Mouse (Mus musculus): ENCODE measurements at regions not wholly inside any gene's neighbourhood (a gene's known extent, or its start where the extent isn't known, plus 50 kb on each side); places are given as distances from the start of the nearest gene placed in this dataset.

DNA sequence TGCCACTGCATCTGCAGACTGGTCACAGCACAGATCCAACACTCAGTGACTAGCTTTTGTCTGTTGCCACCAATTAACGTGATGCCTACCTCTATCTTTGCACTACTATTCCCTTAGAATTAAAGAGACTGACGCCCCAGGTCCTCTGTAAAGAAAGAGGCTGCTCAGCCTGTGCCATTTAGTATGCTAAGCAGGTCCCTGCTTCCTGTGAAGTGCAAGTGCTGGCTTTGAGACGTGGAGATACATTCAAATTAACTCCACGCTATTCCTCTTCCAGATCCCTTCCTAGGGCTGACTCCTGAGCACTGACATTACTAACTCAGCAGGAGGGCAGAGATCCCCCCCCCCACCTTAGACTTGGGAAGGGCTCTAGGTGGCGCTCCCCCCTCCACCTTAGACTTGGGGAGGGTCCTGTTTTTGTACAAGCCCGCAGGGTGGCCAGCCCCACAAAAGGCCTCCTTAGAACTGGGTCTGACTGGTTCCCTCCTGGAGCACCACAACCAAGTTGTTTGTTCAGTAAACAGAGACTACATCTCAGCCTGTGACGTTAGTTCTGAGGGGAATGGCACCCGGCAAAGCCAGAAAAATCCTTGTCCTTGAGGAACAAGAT is 184.0 kb downstream of the Gm26897 start:
- Histone ChIP-seq H3K4me1 (ENCODE audit: control insufficient read depth, insufficient read depth, low read length) (0 out of 2 replicates have a peak, but pooled peaks cover 1% of the 10 kb centered on the region), H3K9ac (ENCODE audit: low read length) (no peak overlapping the region), H3K36me3 (ENCODE audit: control insufficient read depth, insufficient read depth, low read length) (no peaks in the 10 kb centered on the region), H3K9me3 (replicated peaks; ENCODE audit: control insufficient read depth, low read length) (no peaks in the 10 kb centered on the region), H3K4me2 (ENCODE audit: low read depth, low read length) (no peak overlapping the region), H3K27me3 (ENCODE audit: control insufficient read depth, insufficient read depth, low read length) (no peaks in the 10 kb centered on the region), H3K27ac (ENCODE audit: low read length) (no peak overlapping the region), H3K4me3 (replicated peaks; ENCODE audit: low read length) (no peak overlapping the region)
- ATAC-seq (ENCODE audit: insufficient read depth, low FRiP score) = no peak
- 30% methylated on average over 8 of the region's 8 CpGs for WGBS

DNA sequence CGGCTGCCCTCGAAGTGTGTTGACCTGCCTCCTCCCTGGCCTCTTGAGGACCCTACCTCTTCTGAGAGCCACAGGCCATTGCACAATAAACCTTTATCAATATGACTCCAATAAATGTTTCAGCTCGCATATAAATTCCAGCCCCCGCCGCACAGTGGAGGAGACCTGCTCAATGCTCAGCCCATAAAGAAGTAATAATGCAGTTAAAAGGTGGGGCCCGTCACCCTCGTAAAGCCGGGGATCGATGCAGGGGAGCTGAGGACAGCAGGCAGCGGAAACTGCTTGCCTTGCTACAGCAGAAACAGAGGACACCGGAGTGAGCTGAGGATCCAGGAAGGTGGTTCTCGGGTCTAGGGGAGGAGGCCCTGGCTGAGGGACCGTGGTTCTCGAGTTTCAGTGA is 185.2 kb downstream of the Gm26897 start:
- Histone ChIP-seq H3K9ac (ENCODE audit: low read length) (no peak overlapping the region), H3K9me3 (replicated peaks; ENCODE audit: control insufficient read depth, low read length) (no peaks in the 10 kb centered on the region), H3K27ac (ENCODE audit: low read length) (no peak overlapping the region), H3K36me3 (ENCODE audit: control insufficient read depth, insufficient read depth, low read length) (no peaks in the 10 kb centered on the region), H3K4me2 (ENCODE audit: low read depth, low read length) (no peak overlapping the region), H3K27me3 (ENCODE audit: control insufficient read depth, insufficient read depth, low read length) (no peaks in the 10 kb centered on the region), H3K4me3 (replicated peaks; ENCODE audit: low read length) (no peak overlapping the region), H3K4me1 (ENCODE audit: control insufficient read depth, insufficient read depth, low read length) (0 out of 2 replicates have a peak, but pooled peaks cover 6% of the 10 kb centered on the region)
- 70% methylated on average over 14 of the region's 14 CpGs for WGBS
- no peak for ATAC-seq (ENCODE audit: insufficient read depth, low FRiP score)

DNA sequence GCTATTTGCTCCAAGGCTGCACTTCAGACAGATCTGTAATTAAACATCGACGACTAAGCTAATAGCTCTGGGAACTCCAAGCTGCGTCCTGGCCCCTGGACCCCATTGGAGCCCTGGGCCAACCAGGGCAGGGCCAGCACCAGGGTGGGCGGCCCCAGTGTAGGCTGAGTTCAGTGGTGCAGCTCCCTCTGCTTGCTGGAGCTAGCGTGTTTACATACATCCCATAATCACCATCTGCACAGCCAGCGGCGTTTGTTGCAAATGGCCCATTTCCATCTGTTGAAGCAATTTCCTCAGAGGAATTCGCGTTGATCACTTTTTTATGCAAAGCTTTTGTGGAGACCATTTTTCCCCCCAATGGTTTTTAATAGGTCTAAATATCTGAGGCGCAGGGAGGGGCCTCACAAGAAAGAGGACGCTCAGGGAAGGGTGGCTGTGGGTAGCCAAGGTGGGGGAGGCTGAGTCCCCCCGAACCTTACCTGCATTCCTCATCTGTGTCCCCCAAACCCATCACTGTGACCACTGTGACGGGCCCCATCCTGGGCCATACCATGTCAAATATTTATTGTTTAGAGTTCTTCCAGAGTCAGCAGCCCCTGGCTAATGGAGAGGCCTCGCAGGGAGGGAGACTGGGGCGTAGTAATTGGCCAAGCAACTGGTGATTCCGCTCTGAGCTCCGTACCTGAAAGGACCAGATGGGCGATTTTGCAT is 189.4 kb downstream of the Gm26897 start:
- Histone ChIP-seq H3K4me1 (ENCODE audit: control insufficient read depth, insufficient read depth, low read length) (0 out of 2 replicates have a peak, but pooled peaks cover 7% of the 10 kb centered on the region), H3K4me3 (replicated peaks; ENCODE audit: low read length) (no peak overlapping the region), H3K27me3 (ENCODE audit: control insufficient read depth, insufficient read depth, low read length) (no peaks in the 10 kb centered on the region), H3K27ac (ENCODE audit: low read length) (no peak overlapping the region; the same call in 1 of the 2 replicates), H3K36me3 (ENCODE audit: control insufficient read depth, insufficient read depth, low read length) (no peaks in the 10 kb centered on the region), H3K9ac (ENCODE audit: low read length) (no peak overlapping the region), H3K4me2 (ENCODE audit: low read depth, low read length) (peak overlapping the region; percentile 14; the same call in 1 of the 2 replicates), H3K9me3 (replicated peaks; ENCODE audit: control insufficient read depth, low read length) (no peaks in the 10 kb centered on the region)
- WGBS = 27% methylated on average over 18 of the region's 18 CpGs
- ATAC-seq (ENCODE audit: insufficient read depth, low FRiP score) = peak; percentile 73; the same call in 1 of the 2 replicates

DNA sequence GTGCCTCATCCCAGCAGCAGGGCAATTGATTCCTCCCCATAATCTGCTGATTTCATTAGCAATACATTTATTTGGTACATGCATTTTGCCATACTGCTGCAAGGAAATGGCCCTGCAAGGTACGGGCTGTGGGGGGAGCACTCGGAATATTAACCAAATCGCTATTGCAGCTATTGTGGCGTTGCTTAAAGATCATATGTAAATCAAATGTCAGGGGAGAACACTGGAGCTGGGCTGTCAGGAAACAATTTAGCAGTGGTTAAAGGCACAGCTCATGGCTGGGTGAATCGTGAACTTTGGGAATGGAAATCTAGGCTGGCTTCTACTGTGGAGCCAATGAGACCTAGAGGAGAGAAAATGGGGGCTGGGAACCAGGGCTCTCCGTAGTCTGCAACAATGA is 192.0 kb downstream of the Gm26897 start:
- no peak for ATAC-seq (ENCODE audit: insufficient read depth, low FRiP score)
- Histone ChIP-seq H3K27ac (ENCODE audit: low read length) (no peak overlapping the region), H3K4me3 (replicated peaks; ENCODE audit: low read length) (no peak overlapping the region), H3K9ac (ENCODE audit: low read length) (no peak overlapping the region), H3K27me3 (ENCODE audit: control insufficient read depth, insufficient read depth, low read length) (no peaks in the 10 kb centered on the region), H3K9me3 (replicated peaks; ENCODE audit: control insufficient read depth, low read length) (no peaks in the 10 kb centered on the region), H3K36me3 (ENCODE audit: control insufficient read depth, insufficient read depth, low read length) (no peaks in the 10 kb centered on the region), H3K4me1 (ENCODE audit: control insufficient read depth, insufficient read depth, low read length) (0 out of 2 replicates have a peak, but pooled peaks cover 7% of the 10 kb centered on the region), H3K4me2 (ENCODE audit: low read depth, low read length) (no peak overlapping the region)
- 61% methylated on average over 6 of the region's 6 CpGs for WGBS

DNA sequence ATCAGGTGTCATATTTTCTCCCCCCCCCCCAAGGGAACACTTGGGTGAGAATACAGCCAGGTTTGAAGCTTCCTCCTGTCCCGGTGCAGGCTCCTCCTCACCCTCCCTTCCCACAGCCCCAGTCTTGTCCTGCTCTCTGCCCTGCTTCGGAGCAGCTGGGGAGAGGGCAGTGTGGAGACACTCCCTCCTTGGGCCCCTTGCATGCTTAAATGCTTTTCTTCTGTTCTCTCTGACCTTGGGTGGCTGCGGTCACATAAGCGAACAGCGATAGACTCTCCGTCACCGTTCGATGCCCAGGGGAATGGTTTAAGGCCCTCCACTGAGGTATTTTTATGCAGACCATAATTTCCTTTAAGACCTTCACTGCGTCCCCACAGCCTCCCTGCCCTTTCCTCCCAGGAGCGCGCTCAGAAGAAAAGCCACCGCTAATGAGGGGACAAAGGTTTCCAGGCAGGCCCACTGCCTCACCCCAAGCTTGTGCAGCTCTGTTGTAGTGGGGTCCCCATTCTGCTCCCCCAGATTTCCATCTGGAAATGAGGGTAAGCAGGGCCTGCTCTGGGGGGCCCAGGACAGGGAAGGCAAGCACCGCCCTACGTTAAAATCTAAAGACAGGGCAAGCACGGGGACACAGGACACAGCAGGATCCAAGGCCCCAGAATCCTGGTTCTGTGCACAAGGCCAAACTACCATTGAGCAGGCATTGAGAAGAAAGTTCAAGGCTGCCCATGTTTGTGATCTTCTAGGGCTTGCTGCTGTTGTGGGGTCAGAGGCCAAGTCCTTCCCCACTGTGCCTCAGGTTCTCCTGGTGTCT is 195.7 kb downstream of the Gm26897 start:
- no peak overlapping the region for H3K9ac ChIP-seq (ENCODE audit: low read length)
- H3K27me3 ChIP-seq (ENCODE audit: control insufficient read depth, insufficient read depth, low read length) = no peaks in the 10 kb centered on the region
- no peaks in the 10 kb centered on the region for H3K36me3 ChIP-seq (ENCODE audit: control insufficient read depth, insufficient read depth, low read length)
- ATAC-seq (ENCODE audit: insufficient read depth, low FRiP score) = no peak
- H3K4me2 ChIP-seq (ENCODE audit: low read depth, low read length) = no peak overlapping the region
- no peak overlapping the region for H3K27ac ChIP-seq (ENCODE audit: low read length)
- H3K4me3 ChIP-seq (replicated peaks; ENCODE audit: low read length) = no peak overlapping the region
- no peaks in the 10 kb centered on the region for H3K4me1 ChIP-seq (ENCODE audit: control insufficient read depth, insufficient read depth, low read length)
- WGBS = 45% methylated on average over 15 of the region's 15 CpGs
- 0 out of 2 replicates have a peak, but pooled peaks cover 3% of the 10 kb centered on the region for H3K9me3 ChIP-seq (replicated peaks; ENCODE audit: control insufficient read depth, low read length)

DNA sequence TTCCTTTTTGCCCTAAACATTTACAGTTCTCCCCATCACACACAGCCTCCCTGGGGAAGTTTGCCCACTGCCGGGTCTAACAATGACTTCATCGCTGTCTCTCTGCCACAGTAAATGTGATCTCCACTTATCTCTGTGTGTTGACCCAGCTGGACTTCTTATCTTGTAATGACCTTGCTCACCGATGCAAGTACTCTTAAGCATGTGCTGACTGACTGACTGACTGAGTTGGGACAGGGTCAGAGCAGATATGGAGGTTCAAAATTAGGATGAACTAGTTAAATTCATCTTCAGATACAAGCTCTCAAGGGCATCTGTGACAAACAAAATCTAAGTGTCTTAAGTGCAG is 196.2 kb downstream of the Gm26897 start:
- Histone ChIP-seq H3K9ac (ENCODE audit: low read length) (no peak overlapping the region), H3K4me2 (ENCODE audit: low read depth, low read length) (no peak overlapping the region), H3K4me1 (ENCODE audit: control insufficient read depth, insufficient read depth, low read length) (no peaks in the 10 kb centered on the region), H3K36me3 (ENCODE audit: control insufficient read depth, insufficient read depth, low read length) (no peaks in the 10 kb centered on the region), H3K27ac (ENCODE audit: low read length) (no peak overlapping the region), H3K27me3 (ENCODE audit: control insufficient read depth, insufficient read depth, low read length) (no peaks in the 10 kb centered on the region), H3K4me3 (replicated peaks; ENCODE audit: low read length) (no peak overlapping the region), H3K9me3 (replicated peaks; ENCODE audit: control insufficient read depth, low read length) (0 out of 2 replicates have a peak, but pooled peaks cover 3% of the 10 kb centered on the region)
- ATAC-seq (ENCODE audit: insufficient read depth, low FRiP score) = no peak
- 42% methylated on average over 3 of the region's 3 CpGs for WGBS

DNA sequence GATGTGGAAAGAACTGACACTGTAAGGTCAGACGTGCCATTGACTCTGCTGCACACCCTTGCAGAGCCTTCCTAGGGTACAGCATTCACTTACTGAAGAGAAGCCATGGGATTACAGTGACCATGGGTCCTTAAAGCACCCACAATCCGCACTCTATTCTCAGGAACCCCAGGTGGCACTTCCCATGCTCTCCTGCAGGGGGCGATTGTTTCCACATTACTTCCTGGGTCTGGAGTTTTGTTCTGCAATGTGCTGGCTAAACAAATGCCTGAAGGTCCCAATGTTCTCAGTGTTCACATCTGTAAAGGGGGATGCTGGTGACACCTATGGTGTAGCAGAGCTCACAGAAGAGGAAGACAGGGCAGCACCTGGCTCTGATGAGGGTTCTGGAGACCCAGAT is 198.0 kb downstream of the Gm26897 start:
- no peak for ATAC-seq (ENCODE audit: insufficient read depth, low FRiP score)
- WGBS = 80% methylated on average over 3 of the region's 3 CpGs
- 0 out of 2 replicates have a peak, but pooled peaks cover 3% of the 10 kb centered on the region for H3K9me3 ChIP-seq (replicated peaks; ENCODE audit: control insufficient read depth, low read length)
- no peak overlapping the region for H3K4me3 ChIP-seq (replicated peaks; ENCODE audit: low read length)
- no peaks in the 10 kb centered on the region for H3K27me3 ChIP-seq (ENCODE audit: control insufficient read depth, insufficient read depth, low read length)
- H3K9ac ChIP-seq (ENCODE audit: low read length) = no peak overlapping the region
- H3K36me3 ChIP-seq (ENCODE audit: control insufficient read depth, insufficient read depth, low read length) = no peaks in the 10 kb centered on the region
- no peak overlapping the region for H3K27ac ChIP-seq (ENCODE audit: low read length)
- H3K4me1 ChIP-seq (ENCODE audit: control insufficient read depth, insufficient read depth, low read length) = no peaks in the 10 kb centered on the region
- no peak overlapping the region for H3K4me2 ChIP-seq (ENCODE audit: low read depth, low read length)

DNA sequence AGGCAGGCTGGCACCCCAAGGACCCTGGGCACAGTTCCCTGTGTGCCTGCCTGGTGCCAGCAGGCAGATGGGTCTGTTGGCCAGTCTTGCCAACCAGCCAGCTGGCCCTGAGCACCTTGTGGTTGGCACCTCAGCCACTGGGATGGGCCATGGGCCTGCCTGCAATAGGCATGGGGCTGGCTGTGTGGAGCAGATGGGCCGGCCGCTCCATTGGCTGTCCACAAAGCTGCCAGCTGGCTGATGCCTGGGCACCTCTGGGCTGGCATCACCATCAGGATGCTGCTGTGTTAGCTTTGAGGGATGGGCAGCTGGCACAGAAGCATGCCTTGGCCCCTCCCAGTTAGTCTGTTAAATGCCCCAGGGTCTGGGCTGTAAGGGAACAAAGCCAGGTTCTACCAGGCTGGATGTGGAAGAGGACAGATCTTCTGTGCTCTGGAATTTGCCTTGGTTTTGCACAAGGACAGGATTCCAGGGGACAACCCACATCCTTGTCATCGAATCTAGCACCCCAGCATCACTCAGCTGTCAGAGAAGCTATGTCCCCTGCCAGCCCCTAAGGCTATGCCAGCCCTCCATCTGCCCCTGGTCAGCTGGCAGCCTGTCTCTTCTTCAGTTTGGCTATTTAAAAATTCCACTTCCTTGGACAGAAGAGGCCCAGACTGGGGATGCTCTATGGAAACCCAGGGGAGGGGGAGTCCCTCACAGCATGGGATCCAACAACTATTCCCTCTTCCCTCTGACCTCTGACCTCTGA is 201.8 kb downstream of the Gm26897 start:
- H3K36me3 ChIP-seq (ENCODE audit: control insufficient read depth, insufficient read depth, low read length) = no peaks in the 10 kb centered on the region
- WGBS = 86% methylated on average over 3 of the region's 3 CpGs
- H3K27ac ChIP-seq (ENCODE audit: low read length) = no peak overlapping the region
- H3K9ac ChIP-seq (ENCODE audit: low read length) = no peak overlapping the region
- no peaks in the 10 kb centered on the region for H3K4me1 ChIP-seq (ENCODE audit: control insufficient read depth, insufficient read depth, low read length)
- H3K27me3 ChIP-seq (ENCODE audit: control insufficient read depth, insufficient read depth, low read length) = no peaks in the 10 kb centered on the region
- H3K4me2 ChIP-seq (ENCODE audit: low read depth, low read length) = no peak overlapping the region
- H3K4me3 ChIP-seq (replicated peaks; ENCODE audit: low read length) = no peak overlapping the region
- ATAC-seq (ENCODE audit: insufficient read depth, low FRiP score) = no peak
- H3K9me3 ChIP-seq (replicated peaks; ENCODE audit: control insufficient read depth, low read length) = 0 out of 2 replicates have a peak, but pooled peaks cover 3% of the 10 kb centered on the region
